Mouse (Mus musculus): ENCODE data around the gene Il2rb.

Gene Il2rb

DNA sequence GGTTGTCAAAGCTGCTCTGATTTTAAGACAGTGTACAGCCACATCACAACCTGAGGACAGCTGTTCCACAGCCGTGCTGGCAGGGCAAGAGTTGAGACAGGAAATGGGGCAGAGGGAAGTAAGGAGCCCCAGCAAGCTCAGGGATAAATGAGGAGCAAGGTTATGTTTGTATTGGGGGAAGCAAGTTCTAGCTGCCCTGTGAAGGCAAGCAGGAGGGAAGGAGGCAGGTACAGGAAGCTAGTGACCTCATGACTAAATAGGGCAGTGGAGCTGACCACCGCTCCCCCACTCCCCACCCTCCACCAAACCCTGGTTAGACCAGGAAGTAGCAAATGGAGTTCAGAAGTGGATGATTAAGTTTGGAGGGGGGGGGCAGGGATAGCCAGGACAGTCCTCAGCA, 14.1 kb downstream of the Il2rb start:
- DNase-seq = no peak

DNA sequence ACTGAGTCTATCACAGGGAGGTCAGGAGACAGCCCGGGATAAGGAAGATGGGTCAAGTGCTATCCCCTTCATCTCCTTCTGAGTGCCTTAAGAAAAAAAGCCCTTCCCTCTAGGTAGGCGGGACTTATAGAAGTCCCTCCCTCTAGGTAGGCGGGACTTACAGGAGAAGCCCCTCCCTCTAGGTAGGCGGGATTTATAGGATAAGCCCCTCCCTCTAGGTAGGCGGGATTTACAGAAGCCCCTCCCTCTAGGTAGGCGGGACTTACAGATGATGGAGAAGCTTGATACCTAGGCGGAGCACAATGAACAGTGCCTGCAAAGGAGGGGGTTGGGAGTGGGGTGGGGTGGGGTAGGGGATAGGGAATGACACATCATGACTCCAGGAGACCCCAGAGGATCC, 15.0 kb downstream of the Il2rb start:
- no peak for DNase-seq

DNA sequence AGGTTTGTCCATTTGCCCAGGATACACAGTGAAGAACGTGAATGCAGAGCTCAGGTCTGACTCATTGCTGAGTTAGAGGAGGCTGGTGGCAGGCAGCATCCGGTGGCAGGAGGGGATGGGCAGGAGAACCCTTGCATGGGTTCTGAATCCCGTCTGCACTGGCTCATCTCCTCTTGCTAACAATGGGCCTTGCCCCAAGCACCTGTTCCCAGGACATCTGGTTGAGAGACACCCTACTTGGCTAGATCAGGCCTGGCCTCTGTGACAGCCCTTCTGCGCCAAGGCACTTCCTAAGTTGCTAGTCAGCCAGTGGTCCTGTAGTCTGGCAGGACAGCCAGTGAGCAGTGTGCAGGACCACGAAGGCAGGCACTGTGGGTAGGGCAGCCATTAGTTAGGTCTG, 15.6 kb downstream of the Il2rb start:
- peak in 1 of 2 experiments; percentile 26 for DNase-seq

DNA sequence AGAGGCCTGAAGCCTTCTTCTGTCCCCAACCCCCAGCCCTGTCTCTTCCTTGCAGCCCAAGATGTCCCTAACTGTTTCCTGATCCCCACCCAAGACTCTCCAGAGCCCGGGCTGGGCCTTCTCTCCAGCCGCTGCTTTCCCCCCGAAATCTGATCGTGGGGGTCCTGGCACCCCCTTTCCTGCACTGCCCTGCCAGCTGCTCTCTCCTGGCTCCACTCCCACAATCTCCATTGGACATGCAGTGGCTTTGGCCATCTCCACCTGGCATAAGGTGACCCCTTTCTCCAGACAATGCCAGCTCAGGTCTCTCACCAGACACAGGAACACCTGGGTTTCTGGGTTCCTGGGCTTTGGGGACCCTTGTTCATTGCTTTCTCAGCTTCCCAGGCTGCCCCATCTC, 17.0 kb downstream of the Il2rb start:
- no peak for DNase-seq

- no peak for DNase-seq
Observed at GRCm38 (mm10) chr15:78476878-78477277, 18.2 kb downstream of the Il2rb start.

GRCm38 (mm10) chr15:78475604-78476031, 19.5 kb downstream of the Il2rb start:
- DNase-seq = peak in 1 of 2 experiments; percentile 50

- DNase-seq = peak in 1 of 2 experiments; percentile 62
Observed at GRCm38 (mm10) chr15:78473442-78473841, 21.6 kb downstream of the Il2rb start.

- no peak for DNase-seq
Observed at GRCm38 (mm10) chr15:78471902-78472301, 23.2 kb downstream of the Il2rb start.

- no peak for DNase-seq
Observed at GRCm38 (mm10) chr15:78470495-78471276, 24.4 kb downstream of the Il2rb start.

- DNase-seq = no peak
Observed at GRCm38 (mm10) chr15:78468379-78468937, 26.6 kb downstream of the Il2rb start, which contains the start of gene Tmprss6. TSS of gene Tmprss6 (minus strand) at chr15:78468634.

DNA sequence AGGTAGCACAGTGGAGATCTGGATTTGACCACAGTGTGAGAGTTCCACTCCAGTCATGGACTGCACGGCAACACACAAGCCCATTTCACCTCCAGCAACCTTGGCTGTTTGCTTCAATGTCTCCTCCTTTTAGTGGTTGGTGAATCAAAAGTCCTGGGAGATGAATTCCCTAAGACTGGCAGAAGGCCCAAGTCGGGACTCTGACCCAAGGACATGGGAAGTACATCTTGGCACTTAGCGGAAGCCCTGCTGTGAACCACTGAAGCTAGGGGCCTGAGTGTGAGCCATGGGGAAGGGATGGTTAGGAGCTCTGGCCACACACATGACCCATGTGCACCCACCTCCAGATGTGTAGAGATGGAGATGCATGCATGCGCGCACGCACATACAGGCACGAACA, 27.5 kb downstream of the Il2rb start:
- DNase-seq = peak; percentile 30 to 51

DNA sequence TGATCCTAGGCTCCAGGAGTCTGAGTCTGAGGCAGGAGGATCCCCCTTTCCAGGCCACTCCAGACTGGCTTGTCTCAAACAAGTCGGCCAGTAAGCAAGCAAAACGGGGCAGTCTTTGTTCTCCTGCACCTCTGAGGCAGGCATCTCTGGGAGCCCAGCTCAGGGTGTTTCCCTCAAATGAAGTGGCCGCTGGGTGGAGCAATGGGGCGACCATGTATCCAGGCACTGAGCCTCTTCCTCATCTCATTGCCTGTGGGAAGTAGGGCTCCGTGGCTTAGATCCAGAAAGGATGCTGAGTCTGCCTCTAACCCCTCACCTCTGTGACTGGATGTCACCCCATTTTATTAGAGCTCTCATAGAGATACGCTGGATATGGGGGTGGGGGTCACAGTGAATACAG, 28.3 kb downstream of the Il2rb start:
- DNase-seq = peak; percentile 46 to 53

GRCm38 (mm10) chr15:78462981-78463380, 32.1 kb downstream of the Il2rb start:
- no peak for DNase-seq

DNA sequence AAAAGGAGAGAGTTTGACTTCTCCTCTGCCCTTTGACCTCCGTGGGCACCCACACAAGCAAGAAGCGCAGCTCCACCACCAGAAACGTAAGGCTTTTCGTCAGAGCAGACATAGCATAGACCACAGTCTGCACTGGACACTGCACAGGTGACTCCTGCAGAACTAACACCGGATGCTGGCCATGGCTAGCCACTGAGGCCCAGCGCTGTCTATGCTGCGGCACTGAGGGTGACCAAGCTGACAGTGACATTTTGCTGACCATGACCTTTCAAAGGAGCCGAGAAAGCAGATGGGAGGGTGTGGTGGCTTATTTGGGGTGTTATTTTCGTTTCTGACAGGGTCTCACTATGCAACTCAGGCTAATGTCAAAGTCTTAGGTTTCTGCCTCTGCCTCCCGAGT, 37.9 kb downstream of the Il2rb start:
- no peak for DNase-seq

DNA sequence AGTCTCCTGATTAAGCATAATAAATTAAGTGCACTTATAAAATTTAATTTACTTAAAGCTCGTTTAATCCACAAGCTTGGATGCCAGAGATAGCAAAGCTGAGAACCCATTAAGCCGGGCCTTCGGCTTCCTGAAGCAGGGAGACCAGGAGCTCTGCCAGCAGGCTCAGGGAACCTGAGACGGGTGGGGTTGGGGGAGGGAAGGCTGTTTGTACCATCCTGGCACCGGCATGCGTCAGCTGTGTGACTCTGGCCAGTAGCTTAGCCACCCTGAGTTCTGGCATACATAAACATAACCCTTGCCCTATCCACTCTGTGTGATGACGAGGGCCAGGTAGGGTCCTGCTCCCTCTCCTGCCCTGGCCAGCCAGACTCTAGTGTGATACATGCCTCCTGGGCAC, 39.0 kb downstream of the Il2rb start:
- peak; percentile 68 to 76 for DNase-seq

- DNase-seq = no peak
Observed at GRCm38 (mm10) chr15:78455168-78455567, 39.9 kb downstream of the Il2rb start.

- no peak for DNase-seq
Observed at GRCm38 (mm10) chr15:78452929-78453328, 42.1 kb downstream of the Il2rb start.

GRCm38 (mm10) chr15:78451201-78451600, 43.9 kb downstream of the Il2rb start:
- DNase-seq = no peak

DNA sequence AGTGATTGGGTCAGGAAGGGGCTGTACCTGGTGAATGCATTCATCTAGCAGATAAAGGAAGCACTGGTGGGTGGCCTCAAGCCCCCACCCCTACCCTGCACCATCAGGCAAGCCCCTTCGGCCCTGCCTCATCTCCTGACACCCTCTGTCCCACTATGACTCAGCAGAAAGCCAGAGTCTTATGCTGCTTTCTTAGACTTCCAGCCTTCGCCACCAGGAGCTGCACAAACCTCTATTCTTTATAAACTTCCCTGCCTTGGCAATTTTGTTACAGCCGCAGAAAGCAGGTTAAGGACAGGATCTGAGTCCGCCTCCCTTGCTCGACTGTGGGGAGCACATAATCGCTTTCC, 44.7 kb downstream of the Il2rb start:
- no peak for DNase-seq

DNA sequence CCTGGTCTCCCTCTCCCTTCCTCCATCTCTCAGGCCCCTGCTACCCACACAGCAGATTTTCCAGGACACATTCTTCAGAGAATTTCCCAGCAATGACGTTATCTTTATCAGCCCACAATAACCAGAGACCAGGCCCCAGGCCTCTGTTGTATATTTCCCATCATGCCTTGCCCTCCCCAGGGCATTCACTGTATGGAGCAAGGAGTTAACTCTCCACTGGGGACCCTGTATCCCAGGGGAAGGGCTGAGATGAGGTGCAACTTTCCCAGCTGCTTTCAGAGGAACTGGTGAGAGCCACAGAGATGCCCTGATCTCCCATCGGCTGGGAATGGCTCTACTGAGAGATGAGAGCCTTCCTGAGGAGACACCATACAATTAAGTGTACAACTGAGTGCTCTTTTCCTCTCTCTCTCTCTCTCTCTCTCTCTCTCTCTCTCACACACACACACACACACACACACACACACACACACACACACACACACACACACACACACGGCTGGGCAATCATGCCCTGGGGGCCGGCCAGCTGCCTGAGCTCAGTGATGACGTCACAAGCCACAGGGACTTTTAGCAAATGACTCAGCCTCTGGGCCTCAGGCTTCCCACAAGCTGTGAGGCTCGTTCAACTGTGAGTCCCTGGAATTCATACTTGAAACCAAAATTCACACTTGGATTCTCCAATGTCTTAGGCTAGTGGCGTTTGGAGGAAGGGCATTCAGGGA, 45.2 kb downstream of the Il2rb start:
- peak in 1 of 2 experiments; percentile 64 for DNase-seq

DNA sequence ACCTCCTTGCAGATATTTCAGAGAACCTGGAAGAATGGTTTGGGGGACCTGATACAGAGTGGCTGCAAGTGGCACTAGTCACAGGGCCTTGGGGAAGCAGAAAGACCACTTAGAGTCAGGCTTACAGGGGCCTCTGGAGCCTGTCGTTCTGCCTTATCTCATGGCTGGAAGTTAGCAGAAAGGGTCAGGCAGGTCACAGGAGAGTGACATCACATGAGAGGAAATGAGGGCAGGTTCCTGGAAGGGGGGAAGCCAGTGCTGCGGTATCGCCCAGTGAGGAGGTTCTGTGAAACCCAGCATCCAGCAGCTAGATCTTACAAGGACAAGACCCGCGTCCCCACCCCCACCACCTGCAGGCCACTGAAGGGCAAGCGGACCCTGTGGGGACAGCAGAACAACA, 45.9 kb downstream of the Il2rb start:
- no peak for DNase-seq

DNA sequence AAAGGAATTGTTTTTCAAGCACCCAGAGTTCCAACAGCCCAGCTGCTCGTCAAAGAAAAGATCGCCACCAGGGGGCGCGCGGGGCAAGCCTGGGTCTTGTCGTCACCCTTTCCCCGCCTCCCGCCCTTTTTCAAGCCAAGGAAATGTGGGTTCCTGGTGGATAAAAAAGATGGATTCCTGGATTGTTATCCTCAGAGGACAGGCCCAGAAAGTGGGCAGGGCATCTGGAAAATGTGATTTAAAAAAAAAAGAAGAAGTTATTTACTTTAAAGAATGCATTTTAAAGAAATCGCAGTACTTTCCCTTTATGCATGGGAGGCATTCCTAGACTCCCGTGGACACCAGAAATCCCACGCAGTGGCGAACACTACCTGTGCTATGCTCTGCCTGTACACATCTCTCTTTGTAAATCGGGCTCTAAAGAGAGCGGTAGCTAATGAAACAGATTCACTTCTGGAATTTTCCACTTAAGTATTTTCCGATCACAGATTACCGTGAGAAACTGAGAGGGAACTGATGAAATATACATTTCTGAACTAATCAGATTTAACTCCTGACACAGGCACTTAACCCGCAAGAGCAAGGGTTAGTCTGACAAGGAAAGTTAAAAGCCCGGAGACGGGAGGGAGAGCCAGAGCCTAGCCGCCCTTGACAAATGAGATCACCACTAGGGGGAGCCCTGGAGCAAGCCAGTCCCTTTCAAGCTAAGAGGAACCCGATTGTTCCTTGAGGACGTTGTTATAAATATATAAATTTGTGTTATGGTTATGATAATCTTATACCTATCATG, 47.1 kb downstream of the Il2rb start:
- DNase-seq = peak; percentile 98 to 100

DNA sequence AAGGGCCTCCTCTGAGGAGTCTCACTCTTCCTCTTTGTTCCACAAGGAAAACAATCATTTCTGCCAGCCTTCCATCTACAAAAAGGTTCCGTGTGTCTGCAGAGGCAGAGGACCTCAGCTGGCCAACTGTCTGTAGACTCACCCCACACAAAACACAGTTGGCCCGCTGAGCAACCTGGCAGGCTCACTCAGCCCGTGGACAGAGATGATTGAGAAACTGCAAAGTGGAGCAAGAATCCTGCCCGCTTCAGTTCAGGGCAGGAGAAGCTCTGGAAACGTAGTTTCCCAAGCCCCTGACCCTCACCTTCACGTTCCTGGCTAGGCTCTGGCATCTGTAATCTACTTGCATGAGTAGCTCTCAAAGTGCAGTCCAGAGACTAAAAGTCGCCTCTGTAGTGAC, 48.0 kb downstream of the Il2rb start:
- DNase-seq = no peak
